Mouse (Mus musculus): ENCODE results near the gene Tspan9.

Gene Tspan9

DNA sequence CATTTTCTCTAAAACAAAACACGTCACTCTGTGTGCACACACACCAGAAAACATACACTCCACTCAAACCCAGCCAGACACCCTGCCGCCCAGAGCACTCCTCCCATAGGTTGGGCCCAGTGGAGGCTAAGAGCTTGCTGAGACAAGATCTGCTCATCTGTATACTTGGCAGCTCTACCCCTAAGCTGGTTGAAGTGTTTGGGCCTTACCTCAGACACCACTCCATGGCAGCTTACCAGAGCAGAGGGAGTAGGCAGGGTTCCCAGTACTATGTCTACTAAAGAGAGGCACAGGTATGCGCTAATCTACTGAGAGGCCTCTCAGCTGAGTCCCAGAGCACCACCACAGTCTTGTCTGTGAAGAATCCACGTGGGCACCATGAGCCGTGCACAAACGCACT, 10.8 kb downstream of the Tspan9 start:
- no peak for DNase-seq

DNA sequence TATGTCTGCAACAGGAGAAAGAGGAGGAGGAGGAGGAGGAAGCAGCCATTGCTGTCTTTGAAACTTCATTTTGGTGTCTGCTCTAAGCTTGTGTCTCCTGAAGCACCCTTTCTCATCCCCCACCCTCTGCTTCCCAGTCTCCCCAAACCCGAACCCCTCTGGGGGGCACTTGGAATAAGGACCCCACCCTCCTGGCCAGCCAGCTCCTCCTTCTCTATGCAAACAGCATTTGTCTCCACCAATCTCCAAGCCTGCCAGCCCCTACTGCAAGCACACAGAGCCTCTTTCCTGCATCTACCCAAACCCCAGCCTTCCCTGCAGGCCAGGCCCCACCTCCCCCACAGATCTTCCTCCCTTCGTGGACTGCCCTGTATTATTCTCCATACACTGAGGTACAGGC, 12.0 kb downstream of the Tspan9 start:
- no peak for DNase-seq

DNA sequence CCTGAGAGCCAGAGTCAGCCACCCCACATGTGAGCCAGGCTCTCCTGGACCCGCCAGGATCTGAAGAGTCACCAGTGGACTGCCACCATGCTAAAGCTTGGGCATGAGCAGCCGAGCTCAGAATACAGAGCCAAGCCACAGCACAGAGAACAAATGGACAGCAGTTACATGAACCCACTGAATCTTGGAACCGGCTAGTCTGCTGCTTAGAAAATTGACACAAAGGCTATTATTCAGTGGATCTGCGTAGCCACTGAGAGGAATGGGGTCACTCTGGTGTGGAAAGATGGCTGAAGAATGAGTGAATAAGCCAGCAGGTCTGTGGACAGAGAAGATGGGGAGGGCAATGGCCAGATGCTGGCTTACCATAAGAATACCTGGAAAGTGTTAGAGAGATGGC, 12.7 kb downstream of the Tspan9 start:
- DNase-seq, result no peak

DNA sequence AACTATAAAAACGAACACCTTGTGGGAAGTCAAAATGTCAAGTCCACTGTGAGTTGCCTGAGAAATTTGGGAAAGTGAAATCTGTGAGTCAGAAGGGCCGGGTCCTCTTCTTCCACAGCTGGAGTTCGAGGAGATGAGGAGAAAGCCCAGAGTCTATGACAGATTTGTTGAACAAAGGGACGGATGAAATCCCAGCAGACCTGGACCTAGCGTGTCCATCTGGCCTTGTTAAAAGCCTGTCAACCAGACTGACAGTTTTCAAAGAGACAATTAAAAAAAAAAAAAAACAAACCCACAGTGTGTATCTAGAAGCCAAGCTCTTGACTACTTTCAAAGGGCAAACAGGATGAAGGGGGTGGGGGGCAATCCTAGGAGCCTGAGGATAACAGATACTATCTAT, 14.0 kb downstream of the Tspan9 start:
- DNase-seq, result no peak

DNA sequence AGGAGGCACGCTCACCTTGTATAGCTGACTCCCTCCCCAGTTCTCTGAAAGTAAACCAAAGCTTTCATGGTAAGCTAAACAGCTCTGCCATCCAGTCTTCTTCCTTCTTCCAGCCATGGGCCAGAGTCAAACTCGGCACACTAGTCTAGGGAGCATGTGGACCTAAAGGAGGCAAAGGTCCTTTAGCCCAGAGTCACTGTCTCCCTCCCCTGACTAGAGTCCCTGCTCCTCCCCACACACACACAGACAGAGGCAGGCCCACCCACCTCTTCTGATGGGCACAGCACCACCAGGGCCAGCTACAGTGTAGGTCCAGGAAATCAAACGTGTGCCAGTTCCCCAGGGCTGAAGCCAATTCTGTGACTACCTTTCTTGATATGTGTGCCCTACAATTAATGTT, 16.1 kb downstream of the Tspan9 start:
- DNase-seq, result no peak

DNA sequence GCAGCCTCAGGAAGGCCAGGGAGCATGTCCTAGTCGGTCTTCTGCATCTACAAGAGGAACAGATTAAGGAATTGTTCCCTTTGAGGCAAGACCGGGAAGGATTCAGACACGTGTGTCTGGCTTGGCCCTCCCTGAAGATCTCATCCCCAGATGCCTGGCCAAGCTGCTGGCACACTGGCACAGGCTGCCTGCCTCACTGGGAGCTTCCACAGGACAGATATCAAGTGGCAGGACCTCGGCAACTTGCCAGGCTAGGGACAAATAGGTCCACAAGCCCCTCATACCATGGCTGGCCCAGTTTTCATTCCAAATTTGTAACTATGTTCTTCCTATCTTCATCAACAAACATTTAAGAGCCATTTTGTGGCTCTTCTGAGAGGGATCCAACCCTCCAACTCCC, 16.5 kb downstream of the Tspan9 start:
- no peak for DNase-seq

DNA sequence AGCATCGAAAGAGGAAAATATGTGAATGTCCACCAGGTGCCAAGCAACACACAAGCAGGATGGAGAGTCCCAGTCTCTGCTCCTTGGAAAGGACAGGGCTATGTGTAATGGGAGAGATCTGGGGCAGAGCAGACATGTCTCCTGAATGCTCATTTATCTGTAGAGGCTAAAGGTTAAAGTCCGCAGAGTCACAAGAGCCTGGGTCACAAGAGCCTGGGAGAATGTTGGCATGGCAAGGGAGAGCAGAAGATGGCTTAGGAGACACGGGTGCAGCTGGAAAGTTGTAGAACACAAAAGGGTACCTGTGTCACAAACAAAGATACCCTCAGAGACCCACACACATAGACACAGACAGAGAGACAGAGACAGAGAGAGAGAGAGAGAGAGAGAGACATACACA, 17.9 kb downstream of the Tspan9 start:
- DNase-seq, result no peak

DNA sequence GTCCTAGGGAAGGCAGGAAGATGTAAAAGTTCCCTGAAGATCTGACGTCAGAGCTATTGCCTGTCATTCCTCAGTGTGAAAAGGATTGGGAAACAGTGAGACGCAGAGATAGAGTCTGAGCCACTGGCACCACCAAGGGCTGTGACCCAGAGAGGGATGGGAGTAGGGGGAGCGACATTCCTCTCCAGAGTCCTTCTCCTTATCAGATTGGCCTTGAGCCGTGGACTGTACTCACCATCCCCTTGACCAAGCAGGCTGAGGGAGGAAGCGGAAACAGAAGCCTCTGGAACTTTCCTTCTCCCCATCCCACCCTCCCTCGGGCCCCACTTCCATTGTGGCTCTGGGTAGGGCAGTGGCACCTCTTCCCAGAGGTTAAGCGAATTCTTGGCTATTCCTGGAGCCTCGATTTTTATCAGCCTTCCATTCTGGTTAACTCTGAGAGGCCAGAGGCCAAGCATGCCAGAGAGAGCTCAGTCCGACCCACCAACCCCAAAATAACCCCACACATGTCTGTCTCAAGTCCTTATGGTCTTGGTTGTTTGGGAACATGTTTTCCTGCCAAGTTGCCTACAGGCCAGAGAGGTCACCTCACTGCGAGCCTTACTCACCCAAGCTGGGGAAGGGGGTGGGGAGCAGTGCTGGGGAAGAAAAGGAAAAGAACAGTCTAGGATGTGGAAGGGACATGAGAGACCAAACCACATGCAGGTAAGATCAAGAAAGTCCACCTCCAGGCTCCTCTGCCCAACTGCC, 19.0 kb downstream of the Tspan9 start:
- DNase-seq, result no peak

DNA sequence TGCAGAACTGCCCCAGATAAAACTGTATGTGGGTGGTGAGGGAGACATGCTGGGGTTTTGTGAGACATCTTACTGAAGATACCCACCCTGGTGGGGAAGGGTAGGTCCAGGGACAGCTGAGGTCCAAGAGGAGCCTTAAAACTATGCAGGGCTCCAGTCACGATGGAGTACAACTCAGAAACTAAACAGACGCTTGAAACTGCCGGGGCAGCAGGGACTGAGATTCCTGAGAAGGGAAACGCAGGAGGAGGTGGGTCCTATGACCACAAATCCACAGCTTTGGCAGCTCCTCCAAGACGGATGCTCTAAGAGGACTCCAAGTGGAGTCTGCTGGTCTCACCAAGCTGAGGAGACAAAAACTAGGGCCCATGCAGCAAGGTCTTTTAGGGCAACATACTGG, 21.3 kb downstream of the Tspan9 start:
- no peak for DNase-seq

DNA sequence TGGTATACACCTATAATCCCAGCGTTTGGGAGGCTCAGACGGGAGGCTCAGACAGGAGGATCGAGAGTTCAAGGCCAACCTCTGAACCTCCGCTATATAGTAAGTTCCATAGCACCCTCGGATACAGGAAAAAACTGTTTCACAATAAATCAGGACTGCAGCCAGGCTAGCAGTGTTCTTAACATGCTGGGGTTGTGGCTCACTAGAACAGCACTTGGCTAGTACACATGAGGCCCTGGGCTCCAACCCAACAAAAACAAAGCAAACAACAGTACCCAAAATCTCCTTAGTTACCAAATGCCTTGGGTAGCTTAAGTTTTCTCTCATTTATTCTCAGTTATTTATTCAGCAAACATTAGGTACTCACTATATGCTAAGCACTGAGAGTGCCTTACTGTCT, 21.7 kb downstream of the Tspan9 start:
- DNase-seq, result no peak

DNA sequence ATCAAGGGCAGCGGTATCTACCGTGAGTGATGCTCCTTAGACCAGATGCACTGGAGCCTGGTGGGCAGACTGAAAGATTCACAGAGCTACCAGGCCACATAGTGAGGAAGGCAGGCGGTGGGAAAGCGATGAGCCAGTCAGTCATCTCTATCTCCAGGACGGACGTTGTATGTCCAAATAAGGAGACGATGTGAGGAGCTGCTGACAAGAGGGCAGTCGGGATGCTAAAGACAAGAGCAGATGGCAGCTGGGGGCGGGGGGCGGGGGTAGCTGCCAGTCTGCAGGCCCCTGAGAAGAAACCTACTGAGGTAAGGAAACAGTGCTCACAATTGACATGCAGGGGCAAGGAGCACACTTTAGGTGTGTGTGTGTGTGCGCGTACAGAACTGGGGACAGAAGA, 22.6 kb downstream of the Tspan9 start:
- DNase-seq, result no peak

DNA sequence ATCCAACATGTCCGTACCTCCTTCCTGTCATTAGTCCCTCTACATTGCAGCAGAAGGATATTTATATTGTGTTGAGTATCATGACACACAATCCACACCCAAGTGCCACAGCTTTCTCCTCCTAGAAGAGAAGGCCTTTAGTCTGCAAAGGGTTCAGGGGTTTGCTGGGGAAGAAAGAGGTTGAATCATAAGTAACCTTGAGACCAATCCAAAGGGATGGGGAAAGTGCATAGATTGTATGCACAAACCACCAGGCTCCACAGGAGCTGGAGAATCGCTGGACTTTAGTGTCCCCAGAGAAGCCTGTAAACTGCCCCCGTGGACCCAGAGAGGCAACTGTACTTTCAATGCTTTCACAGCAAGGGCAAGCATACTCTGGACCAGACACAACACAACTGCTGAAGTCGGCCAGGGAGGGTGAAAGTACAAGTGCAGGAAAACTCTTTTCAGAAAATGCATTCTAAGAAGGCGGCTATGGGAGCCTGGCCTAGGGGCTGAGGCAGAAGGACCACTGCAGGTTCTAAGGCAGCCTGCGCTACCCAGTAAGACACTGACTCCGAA, 24.6 kb downstream of the Tspan9 start:
- no peak for DNase-seq

DNA sequence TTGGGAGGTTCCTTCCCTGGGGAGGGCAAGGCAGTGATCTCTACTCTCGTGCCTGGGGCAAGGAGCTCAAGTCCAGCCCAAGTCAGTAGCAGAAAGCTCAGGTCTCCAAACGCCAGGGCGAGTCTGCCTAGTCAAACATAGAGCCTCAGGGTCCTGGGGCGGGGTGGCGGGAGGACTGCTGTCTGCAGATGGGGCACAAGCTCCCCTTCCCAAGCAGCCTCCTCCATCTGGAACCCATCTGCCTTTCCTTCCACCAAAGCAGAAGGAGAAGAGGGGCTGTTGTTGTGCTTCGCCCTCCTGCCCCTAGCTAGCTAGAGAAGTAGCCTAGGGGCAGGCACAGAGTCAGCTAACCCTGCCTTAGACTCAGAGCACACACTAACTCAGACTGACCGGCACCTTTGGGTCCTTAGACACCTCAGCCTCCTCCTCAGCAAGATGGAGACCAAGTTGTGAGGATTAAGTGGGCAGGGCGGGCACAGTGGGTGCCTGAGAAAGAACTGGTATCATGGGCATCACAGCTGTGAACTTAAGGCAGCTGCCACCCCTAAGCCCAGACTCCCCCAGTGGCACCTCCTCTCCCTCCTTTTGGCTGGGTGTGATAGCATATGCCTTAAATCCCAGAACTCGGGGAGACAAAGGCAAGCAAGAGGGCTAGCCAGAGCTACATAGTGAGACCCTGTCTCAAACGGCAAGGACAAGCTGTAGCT, 26.4 kb downstream of the Tspan9 start:
- DNase-seq, result peak; percentile 66

DNA sequence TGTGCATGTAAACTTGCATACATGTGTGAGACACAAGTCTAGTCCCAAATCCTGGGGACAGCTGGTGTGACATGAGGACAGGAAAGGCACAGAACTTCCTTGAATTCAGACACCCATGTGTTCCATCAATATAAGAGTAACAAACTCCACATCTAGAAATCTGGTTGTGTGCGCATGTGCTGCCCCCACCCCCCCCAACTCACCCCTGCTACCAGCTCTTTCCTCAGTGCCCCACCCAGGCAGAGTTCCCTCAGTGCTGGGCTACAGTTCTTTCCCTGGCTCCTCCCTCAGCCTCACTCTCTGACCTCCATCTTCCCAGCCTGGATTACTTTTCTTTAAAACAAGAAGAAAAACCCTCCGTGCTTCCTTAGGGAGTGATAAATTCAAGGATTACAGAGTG, 27.1 kb downstream of the Tspan9 start:
- peak; percentile 34 for DNase-seq

DNA sequence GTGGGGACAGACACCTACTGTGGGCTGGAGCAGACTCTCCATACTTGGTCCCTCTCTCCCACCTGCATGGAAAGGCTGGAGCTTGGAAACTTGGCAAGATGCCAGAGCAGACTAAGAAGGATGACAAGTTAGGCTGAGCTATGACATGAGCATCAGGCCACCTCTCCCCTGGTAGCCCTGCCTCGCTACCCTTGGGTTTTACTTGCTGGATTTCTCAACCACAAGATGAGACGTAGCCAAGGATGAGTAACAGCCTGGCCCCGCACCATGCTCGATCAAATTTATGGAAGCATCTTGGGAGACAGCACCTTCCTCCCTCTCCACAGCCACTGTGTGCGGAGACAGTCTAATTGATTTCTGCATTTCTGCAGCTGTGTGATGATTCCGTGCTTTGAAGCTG, 28.3 kb downstream of the Tspan9 start:
- no peak for DNase-seq

DNA sequence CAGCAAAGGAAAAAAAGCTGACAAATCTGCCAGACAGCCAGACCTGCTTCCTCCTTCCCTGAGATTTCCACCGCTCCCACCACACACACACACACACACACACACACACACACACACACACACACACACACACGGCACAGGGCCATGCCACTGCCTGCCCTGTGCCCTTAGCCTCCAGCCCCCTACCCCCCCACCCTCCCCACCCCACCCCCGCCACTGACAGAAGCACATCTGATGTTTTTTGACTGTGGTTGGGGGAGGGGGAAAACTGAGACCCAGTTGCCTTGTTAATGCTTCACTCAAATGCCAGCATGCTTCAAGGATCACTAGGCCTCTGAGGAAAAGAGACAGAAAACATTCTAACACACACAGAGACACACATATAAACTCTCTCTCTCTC, 30.8 kb downstream of the Tspan9 start:
- no peak for DNase-seq

DNA sequence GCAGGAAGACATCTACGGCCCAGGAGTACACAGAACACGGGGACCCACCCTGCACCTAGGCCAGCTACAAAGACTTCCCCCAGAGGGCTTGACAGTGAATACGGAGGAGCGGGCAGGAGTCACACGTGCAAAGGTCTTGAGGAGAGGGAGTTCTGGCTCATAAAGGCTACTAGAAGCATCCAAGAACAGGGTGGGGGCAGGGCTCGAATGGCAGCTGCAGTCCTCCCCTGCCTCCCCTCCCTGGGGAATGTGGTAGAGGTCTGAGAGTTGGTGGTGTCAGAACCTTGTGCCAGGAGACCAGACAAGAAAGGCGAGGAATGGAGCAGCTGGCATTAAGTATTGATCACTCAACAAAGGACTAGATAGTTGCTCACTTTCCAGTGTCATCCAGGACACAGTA, 31.6 kb downstream of the Tspan9 start:
- peak; percentile 43 for DNase-seq

DNA sequence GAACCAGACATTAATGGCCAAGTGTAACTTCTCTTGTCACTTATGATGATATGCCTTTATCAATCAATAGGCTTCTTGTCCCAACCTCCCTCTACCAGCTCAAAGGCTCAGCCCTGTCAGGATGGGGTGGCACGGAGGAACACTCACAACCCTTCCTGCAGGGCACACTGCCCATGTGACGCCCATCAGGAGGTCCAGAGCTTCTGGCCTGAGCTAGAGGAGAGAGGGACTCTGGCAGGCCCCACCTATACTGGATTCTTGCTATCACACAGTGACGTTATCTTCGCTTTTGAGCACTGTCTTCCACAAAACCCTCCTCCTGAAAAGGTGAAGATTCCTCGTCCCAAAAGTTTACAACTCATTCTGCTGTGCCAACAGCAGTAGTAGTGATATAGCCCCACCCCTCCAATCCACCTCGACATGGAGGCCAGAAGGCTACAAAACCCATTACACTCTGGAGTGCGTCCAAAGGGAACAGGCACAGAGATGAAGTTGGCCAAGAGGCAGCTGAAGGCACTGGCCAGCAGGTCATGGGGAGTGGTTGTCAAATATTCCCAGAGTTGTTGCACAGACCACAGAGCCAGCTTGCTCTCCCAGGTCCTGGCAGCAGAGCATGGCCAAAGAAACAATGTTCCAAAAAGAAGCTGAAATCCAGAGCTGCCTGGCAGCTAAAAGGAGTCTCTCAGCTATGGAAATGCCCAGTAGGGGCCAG, 34.9 kb downstream of the Tspan9 start:
- no peak for DNase-seq

DNA sequence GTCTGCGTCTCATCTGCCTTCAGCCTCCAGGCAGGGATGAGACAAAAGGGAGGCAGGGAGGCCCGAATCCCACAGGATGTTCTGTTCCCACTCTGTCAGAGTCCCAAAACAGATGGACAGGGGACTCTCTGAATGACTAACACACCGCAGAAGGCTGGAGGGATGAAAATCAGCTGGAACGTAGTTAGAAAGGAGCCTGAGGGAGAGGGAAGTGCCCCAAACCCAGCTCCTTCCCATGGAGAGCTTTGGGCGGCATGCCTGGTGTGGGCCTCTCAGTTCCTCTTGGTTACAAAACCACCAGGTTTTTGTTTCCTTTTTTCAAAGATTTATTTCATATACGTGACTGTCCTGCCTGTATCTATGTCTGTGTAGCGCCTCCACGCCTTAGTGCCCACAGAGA, 35.7 kb downstream of the Tspan9 start:
- DNase-seq, result no peak

DNA sequence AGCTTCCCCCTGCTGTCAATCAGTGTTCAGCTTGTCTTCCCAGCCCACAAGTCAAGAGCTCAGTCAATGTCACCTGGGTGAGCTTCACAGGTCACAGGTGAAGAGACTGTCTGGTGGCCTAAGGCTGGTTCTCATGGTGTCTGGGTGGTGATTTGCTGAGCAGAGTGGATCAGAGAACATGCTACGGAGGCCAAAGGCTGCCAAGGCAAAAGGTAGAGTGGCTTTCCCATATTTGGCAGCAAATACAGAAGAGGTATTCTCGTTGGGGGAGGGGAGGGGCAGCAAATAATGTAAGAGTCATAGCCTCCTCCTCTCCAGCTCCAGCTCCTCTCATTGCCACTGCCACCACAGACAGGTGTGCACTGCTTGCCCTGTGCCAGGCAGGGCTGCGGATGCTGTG, 37.2 kb downstream of the Tspan9 start:
- DNase-seq, result no peak

DNA sequence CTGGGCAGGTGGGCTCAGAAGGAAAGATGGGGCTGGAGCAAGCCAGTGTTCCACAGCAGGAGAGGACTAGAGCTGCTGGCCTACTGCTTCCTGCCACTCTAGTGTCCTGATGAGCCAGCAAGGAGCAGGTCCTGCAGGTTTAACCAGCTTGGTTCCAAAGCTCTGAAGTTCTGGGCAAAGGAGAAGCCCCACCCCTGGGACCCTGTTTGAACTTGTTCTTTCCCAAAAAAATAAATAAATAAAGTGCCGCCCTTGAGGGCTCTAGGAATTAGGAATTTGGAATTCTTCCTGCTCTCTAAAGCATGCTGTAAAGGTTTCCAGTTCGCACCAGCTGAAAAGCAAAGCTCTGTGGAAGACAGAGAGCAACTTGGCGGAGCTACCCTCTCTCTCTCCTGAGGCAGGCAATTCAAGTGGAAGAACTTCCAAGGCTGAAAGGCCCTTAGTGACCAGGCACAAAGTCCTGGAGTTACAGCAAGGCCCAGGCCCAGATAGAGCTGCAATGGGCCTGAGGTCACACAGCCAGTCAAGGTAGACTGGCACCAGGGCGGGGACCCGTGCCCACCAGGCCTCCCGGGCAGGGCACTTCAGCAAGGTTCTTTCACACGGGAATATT, 38.6 kb downstream of the Tspan9 start:
- DNase-seq, result no peak

DNA sequence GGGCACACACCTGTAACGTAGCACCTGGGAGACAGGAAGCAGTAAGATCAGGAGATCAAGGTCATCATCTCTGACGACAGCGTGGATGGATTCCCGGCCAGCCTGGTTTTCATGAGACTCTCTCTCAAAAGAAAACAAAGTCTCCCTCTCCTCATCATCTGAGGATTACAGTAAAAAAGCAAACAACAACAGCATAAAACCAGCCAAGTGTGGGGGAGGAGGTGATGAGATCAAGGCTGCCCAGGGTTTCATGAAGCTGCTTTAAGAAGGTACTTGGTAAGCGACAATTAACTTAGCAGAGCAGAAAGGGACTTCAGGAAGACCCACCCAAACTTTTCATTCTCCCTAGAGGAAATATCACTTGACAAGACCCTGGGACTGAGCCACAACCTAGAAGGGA, 39.5 kb downstream of the Tspan9 start:
- no peak for DNase-seq

DNA sequence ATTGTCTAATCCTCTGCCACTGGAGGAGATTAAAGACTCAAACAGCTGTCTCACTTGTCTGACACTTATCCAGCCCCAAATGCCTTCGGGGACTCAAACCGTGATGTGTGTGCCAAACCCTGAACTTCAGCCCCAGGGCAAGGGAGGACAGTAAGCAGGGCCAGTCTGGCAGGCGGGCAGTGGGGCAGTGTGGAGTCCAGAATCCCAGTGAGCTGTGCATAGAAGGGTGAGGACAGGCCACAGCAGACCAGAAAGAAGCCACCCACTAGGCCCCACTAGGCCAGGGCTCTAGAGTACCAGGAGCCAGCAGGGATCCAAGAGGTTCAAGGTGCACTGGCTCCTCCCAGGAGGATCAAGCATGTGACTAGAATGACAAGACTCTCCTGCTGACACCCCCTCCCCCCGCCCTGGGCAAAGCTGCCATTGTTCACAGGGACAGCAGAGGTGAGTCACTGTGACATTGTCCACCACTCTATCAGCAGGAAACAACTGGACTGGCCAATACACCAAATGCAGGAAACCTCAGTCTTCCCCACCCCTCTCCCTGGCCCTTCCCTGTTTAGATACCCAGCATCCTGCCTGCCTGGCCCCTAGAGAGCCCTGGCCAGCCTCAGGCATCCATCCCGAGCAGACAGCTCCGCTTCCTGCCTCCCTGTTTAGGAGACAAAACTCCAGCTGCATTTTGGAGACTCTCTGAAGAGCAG, 40.9 kb downstream of the Tspan9 start:
- no peak for DNase-seq
